Mouse (Mus musculus) left cerebral cortex, adult 11 months (tissue): ENCODE measurements at regions not wholly inside any gene's neighbourhood (a gene's known extent, or its start where the extent isn't known, plus 50 kb on each side); places are given as distances from the start of the nearest gene placed in this dataset.

Source experiments
- DNase-seq: peaks from one replicate; pipeline ENCODE4 v3.0.0; 2022; ENCODE audit warnings: low spot score

GRCm38 (mm10) chr9:47054595-47054994 lies 56.1 kb downstream of the Gm4791 start:
- DNase-seq, result no peak

- no peak for DNase-seq
Observed at GRCm38 (mm10) chr9:47055558-47055957, 57.0 kb downstream of the Gm4791 start.

- no peak for DNase-seq
Observed at GRCm38 (mm10) chr9:47059339-47060005, 60.9 kb downstream of the Gm4791 start.

GRCm38 (mm10) chr9:47060757-47061156 lies 62.2 kb downstream of the Gm4791 start:
- no peak for DNase-seq

- no peak for DNase-seq
Observed at GRCm38 (mm10) chr9:47062516-47062915, 64.0 kb downstream of the Gm4791 start.

GRCm38 (mm10) chr9:47063751-47064150 lies 65.2 kb downstream of the Gm4791 start:
- no peak for DNase-seq

GRCm38 (mm10) chr9:47064463-47065032 lies 66.0 kb downstream of the Gm4791 start:
- DNase-seq, result no peak

GRCm38 (mm10) chr9:47069436-47069835 lies 70.9 kb downstream of the Gm4791 start:
- DNase-seq, result no peak

GRCm38 (mm10) chr9:47070958-47071357 lies 72.4 kb downstream of the Gm4791 start:
- no peak for DNase-seq

GRCm38 (mm10) chr9:47076946-47077345 lies 78.4 kb downstream of the Gm4791 start:
- no peak for DNase-seq

- no peak for DNase-seq
Observed at GRCm38 (mm10) chr9:47077416-47077815, 78.9 kb downstream of the Gm4791 start.

- DNase-seq, result no peak
Observed at GRCm38 (mm10) chr9:47077945-47078344, 79.4 kb downstream of the Gm4791 start.

- no peak for DNase-seq
Observed at GRCm38 (mm10) chr9:47081407-47081806, 82.9 kb downstream of the Gm4791 start.

GRCm38 (mm10) chr9:47091796-47092195 lies 93.3 kb downstream of the Gm4791 start:
- no peak for DNase-seq

GRCm38 (mm10) chr9:47095656-47096055 lies 97.1 kb downstream of the Gm4791 start:
- DNase-seq, result no peak

- no peak for DNase-seq
Observed at GRCm38 (mm10) chr9:47103316-47103715, 104.8 kb downstream of the Gm4791 start.

GRCm38 (mm10) chr9:47103966-47104365 lies 105.4 kb downstream of the Gm4791 start:
- DNase-seq, result no peak

GRCm38 (mm10) chr9:47108096-47108495 lies 109.6 kb downstream of the Gm4791 start:
- DNase-seq, result no peak

GRCm38 (mm10) chr9:47119253-47119652 lies 120.7 kb downstream of the Gm4791 start:
- DNase-seq, result no peak

- no peak for DNase-seq
Observed at GRCm38 (mm10) chr9:47123113-47123512, 124.6 kb downstream of the Gm4791 start.

GRCm38 (mm10) chr9:47125517-47125916 lies 127.0 kb downstream of the Gm4791 start:
- DNase-seq, result no peak

GRCm38 (mm10) chr9:47126236-47126635 lies 127.7 kb downstream of the Gm4791 start:
- DNase-seq, result no peak

- DNase-seq, result no peak
Observed at GRCm38 (mm10) chr9:47127756-47128424, 129.3 kb downstream of the Gm4791 start.
